Mouse (Mus musculus) midbrain, embryonic 11.5 days (tissue): ENCODE measurements around the gene Prlr. TPM values are rescaled to one million over a fixed set of nuclear protein-coding genes. Genes with fewer than 3 reads are reported as not detected.

Source experiments
- ATAC-seq: fragments of 200-750 bp; cut with Nextera tagmentation; 2 replicates; pipeline ENCODE4 v1.8.0; 2017; ENCODE audit warnings: moderate TSS enrichment, moderate library complexity; ENCODE audit not compliant: low FRiP score
- DNase-seq: peaks from one replicate; pipeline ENCODE4 v3.0.0; 2015; ENCODE audit warnings: low spot score; ENCODE audit errors: missing footprints
- H3K27ac ChIP-seq: fragments of 300-500 bp; sonication (generic); 2 replicates; pipeline ENCODE4 v1.5.1; 2014; ENCODE audit warnings: low read depth, low read length
- H3K27me3 ChIP-seq: fragments of 300-500 bp; sonication (generic); 2 replicates; pipeline ENCODE4 v1.6.1; 2014; ENCODE audit warnings: mild to moderate bottlenecking, low read length, moderate library complexity, mixed read lengths; ENCODE audit not compliant: control insufficient read depth, insufficient read depth
- H3K36me3 ChIP-seq: fragments of 300-500 bp; sonication (generic); 2 replicates; pipeline ENCODE4 v1.6.1; 2014; ENCODE audit warnings: mild to moderate bottlenecking, low read length, moderate library complexity, mixed read lengths; ENCODE audit not compliant: control insufficient read depth, insufficient read depth
- H3K4me1 ChIP-seq: fragments of 300-500 bp; sonication (generic); 2 replicates; pipeline ENCODE4 v1.6.1; 2014; ENCODE audit warnings: low read length; ENCODE audit not compliant: control insufficient read depth, insufficient read depth
- H3K4me2 ChIP-seq: fragments of 300-500 bp; sonication (generic); 2 replicates; pipeline ENCODE4 v1.6.1; 2014; ENCODE audit warnings: mild to moderate bottlenecking, moderate library complexity
- H3K4me3 ChIP-seq: fragments of 300-500 bp; sonication (generic); 2 replicates; pipeline ENCODE4 v1.5.1; 2014; ENCODE audit warnings: low read depth, low read length
- H3K9ac ChIP-seq: fragments of 300-500 bp; sonication (generic); 2 replicates; pipeline ENCODE4 v1.6.1; 2014; ENCODE audit warnings: low read length
- H3K9me3 ChIP-seq: fragments of 300-500 bp; sonication (generic); 2 replicates; pipeline ENCODE4 v1.6.1; 2016; ENCODE audit warnings: low read length; ENCODE audit not compliant: control insufficient read depth
- WGBS: fragments of 180-500 bp; shearing (Covaris S2); extraction: QIAGEN DNeasy Blood & Tissue Kit; methylation state at CpG from one replicate; pipeline ENCODE4 v1.1.7; 2014; 5-methylcytosine and 5-hydroxymethylcytosine counted together
- polyA plus RNA-seq: library from polyadenylated mRNA; unstranded; fragments of >200 nt; fragmentation: Nextera tagmentation; extraction: Ambion mirVana; gene quantifications from 2 replicates; pipeline ENCODE4 v1.2.1, GENCODE M21; 2014

The Prlr gene
- polyA plus RNA-seq, 1 experiment from 2014 or later = 0.23 TPM

DNA sequence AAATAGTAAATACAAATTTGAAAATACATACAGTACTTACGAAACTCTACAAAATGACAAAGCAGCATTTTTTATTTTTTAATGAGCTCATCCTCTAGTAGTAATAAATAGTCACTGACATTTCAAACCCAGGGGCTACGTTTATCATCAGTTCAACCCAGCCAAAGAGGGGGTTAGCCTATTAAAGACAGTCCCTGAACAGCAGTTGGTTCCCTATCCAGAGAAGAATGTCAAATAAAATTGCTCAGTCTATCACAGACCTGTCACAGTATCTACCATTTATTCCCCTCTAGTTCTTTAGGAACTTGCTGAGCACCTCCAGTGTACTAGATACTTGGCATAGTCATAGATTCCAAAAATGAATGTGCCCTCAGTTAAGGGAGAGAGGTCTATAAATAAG lies 210.2 kb downstream of the Prlr start:
- Histone ChIP-seq H3K36me3 (no peaks in the 10 kb centered on the region), H3K9ac (no peak overlapping the region), H3K9me3 (no peaks in the 10 kb centered on the region), H3K4me3 (no peak overlapping the region), H3K27me3 (no peaks in the 10 kb centered on the region), H3K4me1 (no peaks in the 10 kb centered on the region), H3K27ac (no peak overlapping the region), H3K4me2 (no peak overlapping the region)
- DNase-seq (no peak), ATAC-seq (no peak)
- WGBS = 85% methylated on average over 2 of the region's 2 CpGs

Other genes with a start within 250 kb of the Prlr start
- gene Gm21973, start 148.1 kb downstream of the Prlr start, polyA plus RNA-seq = not detected in 2 replicates
- gene Agxt2, start 181.3 kb downstream of the Prlr start, polyA plus RNA-seq = not detected in 2 replicates